In genomic region chrX:152989852-152990251, GRCm38 (mm10) we compare ENCODE assay signal across 8 mouse cellular contexts. TPM values are rescaled to one million over a fixed set of nuclear protein-coding genes. Genes with fewer than 3 reads are reported as not detected.
"Had no signal": no experiment of that assay in that cellular context is flagged by ENCODE, and none has a peak within 500 bp of the region (broad histone marks: within the 10 kb centered on the region; RNA-seq: fewer than 3 reads in every experiment).

No protein-coding gene starts in this region.

RNA-seq across cellular contexts. Expression of gene Usp51, which starts 16.4 kb away (rescaled TPM):
- total RNA-seq: gastrocnemius, adult 18-20 months; gastrocnemius, adult 2 months; gastrocnemius, adult 8-10 months; gastrocnemius, postnatal 25 days; gastrocnemius, postnatal 36 days; heart, adult 18-20 months; heart, adult 2 months; heart, adult 8-10 months had no signal
